Comparison of ENCODE assay signal across 23 mouse cellular contexts in genomic region chr13:65095923-65096322, GRCm38 (mm10). TPM values are rescaled to one million over a fixed set of nuclear protein-coding genes. Genes with fewer than 3 reads are reported as not detected.
DNase-seq lines count a peak whose midpoint lies in the region; ATAC-seq lines count a peak whose summit lies in the region.
"Had no signal": no experiment of that assay in that cellular context is flagged by ENCODE, and none has a peak within 500 bp of the region (broad histone marks: within the 10 kb centered on the region; RNA-seq: fewer than 3 reads in every experiment).

No protein-coding gene starts in this region.

- 0 out of 2 replicates have a peak, but pooled peaks have one; percentile 39 for ATAC-seq in common myeloid progenitor, adult 5-6 weeks (replicated peaks; ENCODE audit: low read depth, poor library complexity, severe bottlenecking)
- ATAC-seq in megakaryocyte, adult 5-6 weeks (ENCODE audit: poor library complexity, severe bottlenecking), result peak; percentile 56
- ATAC-seq in neutrophil, adult 5-6 weeks (ENCODE audit: extremely low read depth, insufficient number of reproducible peaks, low FRiP score, poor library complexity, severe bottlenecking), result 0 out of 2 replicates have a peak, but pooled peaks have one; percentile 48
- ATAC-seq: activated CD4-positive, CD25-positive, alpha-beta regulatory T cell, adult 4 months; CD4-positive, CD25-positive, alpha-beta regulatory T cell, adult 4 months; forebrain, embryonic 14.5 days; forebrain, embryonic 16.5 days; Patski had no signal

- intact Hi-C loops in gastrocnemius, postnatal 36 days (cut with DNase I), result no loop called here

- DNase-seq in kidney, postnatal 14 days, result no peak
- DNase-seq in gastrocnemius, postnatal 36 days, result no peak
- DNase-seq: adrenal gland, adult 2 months; adrenal gland, postnatal 10 days; adrenal gland, postnatal 25 days; B cell, adult 2 months; cerebellum, adult 11 months; cerebellum, adult 18-20 months; cerebellum, adult 9-10 months; cerebellum, postnatal 10 days; cerebellum, postnatal 25 days; embryo, embryonic 11 days had no signal

RNA-seq across cellular contexts. Expression of gene Mfsd14b, which starts 16.9 kb away (rescaled TPM):
- total RNA-seq in common myeloid progenitor, adult 5-6 weeks (2017), result 53.2 and 73.7 TPM in 2 replicates
- 168 and 183 TPM in 2 replicates for total RNA-seq in megakaryocyte, adult 5-6 weeks (2015)
- total RNA-seq in megakaryocyte, adult 5-6 weeks (2017), result 179 and 207 TPM in 2 replicates
- total RNA-seq in neutrophil, adult 5-6 weeks (2017), result 131 and 162 TPM in 2 replicates
- total RNA-seq in gastrocnemius, postnatal 36 days (2021), result 1 to 10 TPM; 6.5 to 6.6 TPM

RNA-seq across cellular contexts. Expression of gene Olfr465-ps1, which starts 42.0 kb away (rescaled TPM):
- not detected in 2 replicates for total RNA-seq in common myeloid progenitor, adult 5-6 weeks (2017)
- total RNA-seq in megakaryocyte, adult 5-6 weeks (2015), result not detected in 2 replicates
- not detected in 2 replicates for total RNA-seq in megakaryocyte, adult 5-6 weeks (2017)
- not detected in 2 replicates for total RNA-seq in neutrophil, adult 5-6 weeks (2017)
- total RNA-seq in gastrocnemius, postnatal 36 days (2021), result not detected
- total RNA-seq: adrenal gland, adult 2 months; adrenal gland, postnatal 10 days; adrenal gland, postnatal 25 days; adrenal gland, postnatal 4 days; CH12.LX had no signal

RNA-seq across cellular contexts. Expression of gene Prss47, which starts 43.4 kb away (rescaled TPM):
- total RNA-seq in common myeloid progenitor, adult 5-6 weeks (2017), result not detected in 2 replicates
- 0.58 TPM in 1 of 2 replicates, not detected in the other for total RNA-seq in megakaryocyte, adult 5-6 weeks (2015)
- total RNA-seq in megakaryocyte, adult 5-6 weeks (2017), result not detected in 2 replicates
- not detected in 2 replicates for total RNA-seq in neutrophil, adult 5-6 weeks (2017)
- not detected for total RNA-seq in gastrocnemius, postnatal 36 days (2021)
- total RNA-seq: adrenal gland, adult 2 months; adrenal gland, postnatal 10 days; adrenal gland, postnatal 25 days; adrenal gland, postnatal 4 days; CH12.LX; G1E had no signal

RNA-seq across cellular contexts. Expression of gene Olfr466, which starts 54.1 kb away (rescaled TPM):
- not detected in 2 replicates for total RNA-seq in common myeloid progenitor, adult 5-6 weeks (2017)
- not detected in 2 replicates for total RNA-seq in megakaryocyte, adult 5-6 weeks (2015)
- not detected in 2 replicates for total RNA-seq in megakaryocyte, adult 5-6 weeks (2017)
- total RNA-seq in neutrophil, adult 5-6 weeks (2017), result not detected in 2 replicates
- not detected for total RNA-seq in gastrocnemius, postnatal 36 days (2021)
- total RNA-seq: adrenal gland, adult 2 months; adrenal gland, postnatal 10 days; adrenal gland, postnatal 25 days; adrenal gland, postnatal 4 days; CH12.LX had no signal
